Mouse (Mus musculus): Measurements from ENCODE around the gene Stoml1.

- TF ChIP-seq CTCF (conservative IDR thresholded peaks at IDR 0.05; ENCODE audit: insufficient read depth, insufficient read length, low read depth, low read length) (no peak), POLR2A (IDR thresholded peaks at IDR 0.05; ENCODE audit: low read depth, low read length) (no peak)
Measured at GRCm38 (mm10) chr9:58278313-58278712, 25.3 kb downstream of the Stoml1 start.

Measured in kidney, adult 2 months (tissue).